Mouse (Mus musculus) midbrain, postnatal 0 days (tissue): ENCODE data around the gene Fpgs. TPM values are rescaled to one million over a fixed set of nuclear protein-coding genes. Genes with fewer than 3 reads are reported as not detected.

Source experiments
- ATAC-seq: fragments of 200-750 bp; cut with Nextera tagmentation; 2 replicates; pipeline ENCODE4 v1.8.0; 2017; ENCODE audit warnings: moderate number of reproducible peaks, mild to moderate bottlenecking, moderate TSS enrichment, moderate library complexity; ENCODE audit not compliant: low FRiP score
- DNase-seq: peaks from one replicate; pipeline ENCODE4 v3.0.0-alpha.2; 2015; ENCODE audit warnings: low spot score
- H3K27ac ChIP-seq: fragments of 300-500 bp; sonication (generic); 2 replicates; pipeline ENCODE4 v1.5.1; 2014; ENCODE audit warnings: low read depth, mild to moderate bottlenecking, low read length, mixed read lengths
- H3K27me3 ChIP-seq: fragments of 300-500 bp; sonication (generic); 2 replicates; pipeline ENCODE4 v1.6.1; 2014; ENCODE audit warnings: low read length, control low read depth, mixed read lengths; ENCODE audit not compliant: insufficient read depth
- H3K36me3 ChIP-seq: fragments of 300-500 bp; sonication (generic); 2 replicates; pipeline ENCODE4 v1.6.1; 2014; ENCODE audit warnings: low read length, control low read depth, mixed read lengths; ENCODE audit not compliant: insufficient read depth
- H3K4me1 ChIP-seq: fragments of 300-500 bp; sonication (generic); 2 replicates; pipeline ENCODE4 v1.6.1; 2014; ENCODE audit warnings: mild to moderate bottlenecking, control low read depth, antibody characterized with exemption, low read length, mixed read lengths; ENCODE audit not compliant: insufficient read depth
- H3K4me2 ChIP-seq: fragments of 300-500 bp; sonication (generic); 2 replicates; pipeline ENCODE4 v1.6.1; 2014; ENCODE audit warnings: low read depth, mild to moderate bottlenecking, low read length, mixed read lengths; ENCODE audit not compliant: poor library complexity, severe bottlenecking
- H3K4me3 ChIP-seq: fragments of 300-500 bp; sonication (generic); 2 replicates; pipeline ENCODE4 v1.5.1; 2014; ENCODE audit warnings: low read depth, mild to moderate bottlenecking, low read length, moderate library complexity
- H3K9ac ChIP-seq: fragments of 300-500 bp; sonication (generic); replicated peaks from 2 replicates; pipeline ENCODE4 v1.6.1; 2014; ENCODE audit warnings: mild to moderate bottlenecking, low read length, moderate library complexity, mixed read lengths; ENCODE audit not compliant: poor library complexity, severe bottlenecking
- H3K9me3 ChIP-seq: fragments of 300-500 bp; sonication (generic); 2 replicates; pipeline ENCODE4 v1.6.1; 2016; ENCODE audit warnings: low read length, control low read depth
- CTCF ChIP-seq: IDR thresholded peaks from 2 replicates; pipeline ENCODE4 v1.5.1; 2016; ENCODE audit warnings: antibody characterized with exemption, mild to moderate bottlenecking
- WGBS: fragments of 180-500 bp; shearing (Covaris S2); extraction: QIAGEN DNeasy Blood & Tissue Kit; methylation state at CpG from one replicate; pipeline ENCODE4 v1.1.7; 2014; 5-methylcytosine and 5-hydroxymethylcytosine counted together
- polyA plus RNA-seq: library from polyadenylated mRNA; unstranded; fragments of >200 nt; fragmentation: Nextera tagmentation; extraction: Ambion mirVana; gene quantifications from 2 replicates; pipeline ENCODE4 v1.2.1, GENCODE M21; 2015
- total RNA-seq: library from RNA; depleted of rRNA; stranded (reverse); fragments of >200 nt; gene quantifications from 2 replicates; pipeline ENCODE4 v1.2.3, GENCODE M21; 2014

Fpgs gene
- total and polyA plus RNA-seq, 2 experiments from 2014 or later = 25.1 to 25.9 TPM

- no peaks in the 10 kb centered on the region for H3K4me1 ChIP-seq
- H3K4me3 ChIP-seq = no peak overlapping the region
- no peak for DNase-seq
- no peak overlapping the region for H3K27ac ChIP-seq
- H3K9me3 ChIP-seq = no peaks in the 10 kb centered on the region
- 83% methylated on average over 6 of the region's 6 CpGs for WGBS
- no peak overlapping the region for H3K9ac ChIP-seq
- H3K4me2 ChIP-seq = no peak overlapping the region
- ATAC-seq = no peak
- no peak for TF ChIP-seq CTCF
- H3K36me3 ChIP-seq = no peaks in the 10 kb centered on the region
- H3K27me3 ChIP-seq = no peaks in the 10 kb centered on the region
These were observed 38.1 kb downstream of the Fpgs start for GRCm38 (mm10) chr2:32665853-32666252.

- Histone ChIP-seq H3K4me2 (no peak overlapping the region), H3K4me1 (no peaks in the 10 kb centered on the region), H3K9me3 (no peaks in the 10 kb centered on the region), H3K27ac (no peak overlapping the region), H3K4me3 (no peak overlapping the region), H3K9ac (no peak overlapping the region), H3K27me3 (no peaks in the 10 kb centered on the region), H3K36me3 (no peaks in the 10 kb centered on the region)
- ATAC-seq (no peak), DNase-seq (no peak)
- WGBS = 85% methylated on average over 8 of the region's 8 CpGs
- TF ChIP-seq CTCF = no peak
These were observed 38.6 kb downstream of the Fpgs start for GRCm38 (mm10) chr2:32665345-32665744.

- Histone ChIP-seq H3K9ac (no peak overlapping the region), H3K36me3 (no peaks in the 10 kb centered on the region), H3K27ac (no peak overlapping the region), H3K4me2 (no peak overlapping the region), H3K4me1 (no peaks in the 10 kb centered on the region), H3K27me3 (no peaks in the 10 kb centered on the region), H3K9me3 (no peaks in the 10 kb centered on the region), H3K4me3 (no peak overlapping the region)
- no peak for TF ChIP-seq CTCF
- 55% methylated on average over 5 of the region's 5 CpGs for WGBS
- no peak for DNase-seq
- ATAC-seq = no peak
These were observed 41.7 kb downstream of the Fpgs start for GRCm38 (mm10) chr2:32662291-32662690.

GRCm38 (mm10) chr2:32661509-32662107 lies 42.3 kb downstream of the Fpgs start:
- H3K4me3 ChIP-seq = no peak overlapping the region
- ATAC-seq (no peak), DNase-seq (no peak)
- H3K9ac ChIP-seq = no peak overlapping the region
- H3K9me3 ChIP-seq = no peaks in the 10 kb centered on the region
- H3K36me3 ChIP-seq = no peaks in the 10 kb centered on the region
- TF ChIP-seq CTCF = no peak
- H3K27ac ChIP-seq = no peak overlapping the region
- no peaks in the 10 kb centered on the region for H3K27me3 ChIP-seq
- 64% methylated on average over 7 of the region's 7 CpGs for WGBS
- H3K4me1 ChIP-seq = no peaks in the 10 kb centered on the region
- no peak overlapping the region for H3K4me2 ChIP-seq

- no peaks in the 10 kb centered on the region for H3K4me1 ChIP-seq
- DNase-seq (no peak), ATAC-seq (no peak)
- H3K27ac ChIP-seq = no peak overlapping the region
- H3K9ac ChIP-seq = no peak overlapping the region
- H3K4me2 ChIP-seq = no peak overlapping the region
- no peaks in the 10 kb centered on the region for H3K27me3 ChIP-seq
- no peaks in the 10 kb centered on the region for H3K36me3 ChIP-seq
- TF ChIP-seq CTCF = no peak
- no peaks in the 10 kb centered on the region for H3K9me3 ChIP-seq
- H3K4me3 ChIP-seq = no peak overlapping the region
- 95% methylated on average over 2 of the region's 2 CpGs for WGBS
These were observed 45.1 kb downstream of the Fpgs start for GRCm38 (mm10) chr2:32658873-32659272.

- WGBS = 79% methylated on average over 11 of the region's 12 CpGs
These were observed 48.1 kb downstream of the Fpgs start for GRCm38 (mm10) chr2:32655826-32656225.

More at GRCm38 (mm10) chr2:32655826-32656225, 48.1 kb downstream of the Fpgs start:
- no peak for TF ChIP-seq CTCF
- Histone ChIP-seq H3K27ac (no peak overlapping the region), H3K27me3 (no peaks in the 10 kb centered on the region), H3K9me3 (no peaks in the 10 kb centered on the region), H3K36me3 (no peaks in the 10 kb centered on the region), H3K4me2 (no peak overlapping the region), H3K4me1 (no peaks in the 10 kb centered on the region), H3K9ac (no peak overlapping the region), H3K4me3 (no peak overlapping the region)
- ATAC-seq (no peak), DNase-seq (no peak)
